Mouse (Mus musculus) stomach, embryonic 15.5 days (tissue): ENCODE measurements at regions not wholly inside any gene's neighbourhood (a gene's known extent, or its start where the extent isn't known, plus 50 kb on each side); places are given as distances from the start of the nearest gene placed in this dataset.

Experiments used
- ATAC-seq: fragments of 200-750 bp; cut with Nextera tagmentation; 2 replicates; pipeline ENCODE4 v1.8.0; 2017; ENCODE audit warnings: low read depth, moderate number of reproducible peaks, moderate TSS enrichment; ENCODE audit not compliant: insufficient read depth, low FRiP score
- H3K27ac ChIP-seq: fragments of 300-500 bp; sonication (generic); 2 replicates; pipeline ENCODE4 v1.5.1; 2015; ENCODE audit warnings: mild to moderate bottlenecking, inconsistent platforms
- H3K27me3 ChIP-seq: fragments of 300-500 bp; sonication (generic); replicated peaks from 2 replicates; pipeline ENCODE4 v1.6.1; 2015; ENCODE audit warnings: inconsistent platforms
- H3K36me3 ChIP-seq: fragments of 300-500 bp; sonication (generic); 2 replicates; pipeline ENCODE4 v1.6.1; 2015; ENCODE audit warnings: inconsistent platforms
- H3K4me1 ChIP-seq: fragments of 300-500 bp; sonication (generic); 2 replicates; pipeline ENCODE4 v1.6.1; 2015; ENCODE audit warnings: inconsistent platforms
- H3K4me2 ChIP-seq: fragments of 300-500 bp; sonication (generic); 2 replicates; pipeline ENCODE4 v1.6.1; 2015; ENCODE audit warnings: mild to moderate bottlenecking, inconsistent platforms
- H3K4me3 ChIP-seq: fragments of 300-500 bp; sonication (generic); replicated peaks from 2 replicates; pipeline ENCODE4 v1.5.1; 2015; ENCODE audit warnings: inconsistent platforms
- H3K9ac ChIP-seq: fragments of 300-500 bp; sonication (generic); 2 replicates; pipeline ENCODE4 v1.6.1; 2015; ENCODE audit warnings: inconsistent platforms
- H3K9me3 ChIP-seq: fragments of 300-500 bp; sonication (generic); 2 replicates; pipeline ENCODE4 v1.6.1; 2016; ENCODE audit warnings: inconsistent platforms
- WGBS: fragments of 180-500 bp; shearing (Covaris S2); methylation state at CpG from one replicate; pipeline ENCODE4 v1.1.7; 2015; 5-methylcytosine and 5-hydroxymethylcytosine counted together

- no peak overlapping the region for H3K4me2 ChIP-seq
- H3K27ac ChIP-seq: no peak overlapping the region
- no peaks in the 10 kb centered on the region for H3K36me3 ChIP-seq
- H3K9me3 ChIP-seq: no peaks in the 10 kb centered on the region
- no peak for ATAC-seq
- WGBS: 63% methylated on average over 13 of the region's 13 CpGs
- no peaks in the 10 kb centered on the region for H3K27me3 ChIP-seq
- no peak overlapping the region for H3K4me3 ChIP-seq
- H3K9ac ChIP-seq: no peak overlapping the region
- H3K4me1 ChIP-seq: no peaks in the 10 kb centered on the region
Measured at GRCm38 (mm10) chr6:97741427-97741826, 65.4 kb upstream of the Mitf start.

- H3K9ac ChIP-seq: no peak overlapping the region
- H3K4me3 ChIP-seq: no peak overlapping the region
- no peak overlapping the region for H3K27ac ChIP-seq
- ATAC-seq: no peak
- H3K9me3 ChIP-seq: no peaks in the 10 kb centered on the region
- no peak overlapping the region for H3K4me2 ChIP-seq
- H3K36me3 ChIP-seq: no peaks in the 10 kb centered on the region
- no peaks in the 10 kb centered on the region for H3K27me3 ChIP-seq
- no peaks in the 10 kb centered on the region for H3K4me1 ChIP-seq
- 62% methylated on average over 11 of the region's 11 CpGs for WGBS
Measured at GRCm38 (mm10) chr6:97740851-97741201, 66.0 kb upstream of the Mitf start.

GRCm38 (mm10) chr6:97740107-97740850 lies 66.6 kb upstream of the Mitf start:
- WGBS: 24% methylated on average over 13 of the region's 13 CpGs
- H3K4me3 ChIP-seq: no peak overlapping the region
- H3K27me3 ChIP-seq: no peaks in the 10 kb centered on the region
- no peaks in the 10 kb centered on the region for H3K4me1 ChIP-seq
- H3K36me3 ChIP-seq: no peaks in the 10 kb centered on the region
- H3K9me3 ChIP-seq: no peaks in the 10 kb centered on the region
- no peak overlapping the region for H3K4me2 ChIP-seq
- H3K9ac ChIP-seq: no peak overlapping the region
- no peak overlapping the region for H3K27ac ChIP-seq
- ATAC-seq: no peak

GRCm38 (mm10) chr6:97738846-97739245 lies 68.0 kb upstream of the Mitf start:
- Histone ChIP-seq H3K27me3 (no peaks in the 10 kb centered on the region), H3K9ac (no peak overlapping the region), H3K4me1 (no peaks in the 10 kb centered on the region), H3K4me2 (no peak overlapping the region), H3K4me3 (no peak overlapping the region), H3K36me3 (no peaks in the 10 kb centered on the region), H3K9me3 (no peaks in the 10 kb centered on the region), H3K27ac (no peak overlapping the region)
- ATAC-seq: no peak
- 59% methylated on average over 4 of the region's 4 CpGs for WGBS

GRCm38 (mm10) chr6:97730835-97731234 lies 76.0 kb upstream of the Mitf start:
- H3K9me3 ChIP-seq: no peaks in the 10 kb centered on the region
- H3K4me2 ChIP-seq: no peak overlapping the region
- no peaks in the 10 kb centered on the region for H3K36me3 ChIP-seq
- H3K4me3 ChIP-seq: no peak overlapping the region
- H3K9ac ChIP-seq: no peak overlapping the region
- no peak overlapping the region for H3K27ac ChIP-seq
- no peaks in the 10 kb centered on the region for H3K27me3 ChIP-seq
- no peaks in the 10 kb centered on the region for H3K4me1 ChIP-seq
- no peak for ATAC-seq

GRCm38 (mm10) chr6:97718184-97718910 lies 88.5 kb upstream of the Mitf start:
- Histone ChIP-seq H3K9me3 (no peaks in the 10 kb centered on the region), H3K4me2 (no peak overlapping the region), H3K27me3 (no peaks in the 10 kb centered on the region), H3K36me3 (no peaks in the 10 kb centered on the region), H3K27ac (no peak overlapping the region), H3K4me1 (no peaks in the 10 kb centered on the region), H3K4me3 (no peak overlapping the region), H3K9ac (no peak overlapping the region)
- 54% methylated on average over 6 of the region's 6 CpGs for WGBS
- no peak for ATAC-seq

- WGBS: 73% methylated on average over 2 of the region's 2 CpGs
- ATAC-seq: no peak
- Histone ChIP-seq H3K27ac (no peak overlapping the region), H3K9me3 (no peaks in the 10 kb centered on the region), H3K27me3 (no peaks in the 10 kb centered on the region), H3K4me1 (no peaks in the 10 kb centered on the region), H3K4me3 (no peak overlapping the region), H3K9ac (no peak overlapping the region), H3K4me2 (no peak overlapping the region), H3K36me3 (no peaks in the 10 kb centered on the region)
Measured at GRCm38 (mm10) chr6:97707401-97707800, 90.1 kb upstream of the Frmd4b start.

- Histone ChIP-seq H3K4me2 (no peak overlapping the region), H3K9ac (no peak overlapping the region), H3K4me3 (no peak overlapping the region), H3K9me3 (no peaks in the 10 kb centered on the region), H3K36me3 (no peaks in the 10 kb centered on the region), H3K27ac (no peak overlapping the region), H3K4me1 (no peaks in the 10 kb centered on the region), H3K27me3 (no peaks in the 10 kb centered on the region)
- no peak for ATAC-seq
- 54% methylated on average over 5 of the region's 5 CpGs for WGBS
Measured at GRCm38 (mm10) chr6:97704361-97704760, 87.0 kb upstream of the Frmd4b start.

GRCm38 (mm10) chr6:97699752-97700098 lies 82.4 kb upstream of the Frmd4b start:
- Histone ChIP-seq H3K27me3 (no peaks in the 10 kb centered on the region), H3K9ac (no peak overlapping the region), H3K27ac (no peak overlapping the region), H3K9me3 (no peaks in the 10 kb centered on the region), H3K4me1 (no peaks in the 10 kb centered on the region), H3K4me2 (no peak overlapping the region), H3K36me3 (no peaks in the 10 kb centered on the region), H3K4me3 (no peak overlapping the region)
- 73% methylated on average over 3 of the region's 3 CpGs for WGBS
- no peak for ATAC-seq

GRCm38 (mm10) chr6:97699054-97699751 lies 81.9 kb upstream of the Frmd4b start:
- Histone ChIP-seq H3K36me3 (no peaks in the 10 kb centered on the region), H3K4me3 (no peak overlapping the region), H3K27ac (no peak overlapping the region), H3K27me3 (no peaks in the 10 kb centered on the region), H3K9ac (no peak overlapping the region), H3K4me1 (no peaks in the 10 kb centered on the region), H3K4me2 (no peak overlapping the region), H3K9me3 (no peaks in the 10 kb centered on the region)
- 82% methylated on average over 9 of the region's 9 CpGs for WGBS
- ATAC-seq: no peak

GRCm38 (mm10) chr6:97693281-97693680 lies 75.9 kb upstream of the Frmd4b start:
- Histone ChIP-seq H3K9me3 (no peaks in the 10 kb centered on the region), H3K4me1 (no peaks in the 10 kb centered on the region), H3K4me2 (no peak overlapping the region), H3K36me3 (no peaks in the 10 kb centered on the region), H3K9ac (no peak overlapping the region), H3K27me3 (no peaks in the 10 kb centered on the region), H3K27ac (no peak overlapping the region), H3K4me3 (no peak overlapping the region)
- ATAC-seq: no peak
- WGBS: 82% methylated on average over 8 of the region's 8 CpGs

- H3K4me1 ChIP-seq: no peaks in the 10 kb centered on the region
- ATAC-seq: no peak
- 84% methylated on average over 3 of the region's 3 CpGs for WGBS
Measured at GRCm38 (mm10) chr6:97691136-97691535, 73.8 kb upstream of the Frmd4b start.

More at GRCm38 (mm10) chr6:97691136-97691535, 73.8 kb upstream of the Frmd4b start:
- no peaks in the 10 kb centered on the region for H3K27me3 ChIP-seq
- no peaks in the 10 kb centered on the region for H3K9me3 ChIP-seq
- H3K9ac ChIP-seq: no peak overlapping the region
- no peak overlapping the region for H3K27ac ChIP-seq
- no peak overlapping the region for H3K4me3 ChIP-seq
- H3K36me3 ChIP-seq: no peaks in the 10 kb centered on the region
- H3K4me2 ChIP-seq: no peak overlapping the region
